Mouse (Mus musculus) ES-Bruce4 (cell line): ENCODE measurements around the gene Tmem143. TPM values are rescaled to one million over a fixed set of nuclear protein-coding genes. Genes with fewer than 3 reads are reported as not detected.

Experiments
- H3K27ac ChIP-seq: 2 replicates; pipeline ENCODE4 v1.5.1; 2012; ENCODE audit warnings: low read length, inconsistent platforms; ENCODE audit not compliant: insufficient read depth
- H3K27me3 ChIP-seq: 2 replicates; pipeline ENCODE4 v1.6.1; 2012; ENCODE audit warnings: mild to moderate bottlenecking, low read length, inconsistent platforms; ENCODE audit not compliant: control insufficient read depth, poor library complexity, insufficient read depth, severe bottlenecking
- H3K36me3 ChIP-seq: 2 replicates; pipeline ENCODE4 v1.6.1; 2012; ENCODE audit warnings: inconsistent platforms, mild to moderate bottlenecking, low read length, moderate library complexity; ENCODE audit not compliant: control insufficient read depth, poor library complexity, insufficient read depth, severe bottlenecking
- H3K4me1 ChIP-seq: one replicate; pipeline ENCODE4 v1.8.1; 2011; ENCODE audit warnings: low read length; ENCODE audit not compliant: control insufficient read depth, insufficient read depth
- H3K4me3 ChIP-seq: 2 replicates; pipeline ENCODE4 v1.5.1; 2011; ENCODE audit warnings: low read depth, mild to moderate bottlenecking, low read length
- H3K9ac ChIP-seq: 2 replicates; pipeline ENCODE4 v1.6.1; 2012; ENCODE audit warnings: low read depth, mild to moderate bottlenecking, inconsistent platforms; ENCODE audit not compliant: poor library complexity, severe bottlenecking
- H3K9me3 ChIP-seq: replicated peaks from 2 replicates; pipeline ENCODE4 v1.6.1; 2012; ENCODE audit warnings: mild to moderate bottlenecking, low read length, inconsistent platforms; ENCODE audit not compliant: control insufficient read depth, poor library complexity, insufficient read depth, severe bottlenecking
- CTCF ChIP-seq: IDR thresholded peaks from one replicate; pipeline ENCODE4 v1.8.1; 2011; ENCODE audit warnings: low read depth, low read length
- EP300 ChIP-seq: IDR thresholded peaks from 2 replicates; pipeline ENCODE4 v1.6.1; 2011; ENCODE audit warnings: low read depth, low read length; ENCODE audit not compliant: insufficient read depth
- POLR2A ChIP-seq: IDR thresholded peaks from one replicate; pipeline ENCODE4 v1.8.1; 2011; ENCODE audit warnings: low read length; ENCODE audit not compliant: insufficient read depth
- polyA plus RNA-seq: library from polyadenylated mRNA; stranded (reverse); fragments of >200 nt; gene quantifications from 2 replicates; pipeline ENCODE4 v1.2.4, GENCODE M21; 2011; ENCODE audit warnings: low read depth; ENCODE audit not compliant: missing spikeins, insufficient read depth, insufficient read length

The Tmem143 gene
- polyA plus RNA-seq, 1 experiment: 21.7 TPM

DNA sequence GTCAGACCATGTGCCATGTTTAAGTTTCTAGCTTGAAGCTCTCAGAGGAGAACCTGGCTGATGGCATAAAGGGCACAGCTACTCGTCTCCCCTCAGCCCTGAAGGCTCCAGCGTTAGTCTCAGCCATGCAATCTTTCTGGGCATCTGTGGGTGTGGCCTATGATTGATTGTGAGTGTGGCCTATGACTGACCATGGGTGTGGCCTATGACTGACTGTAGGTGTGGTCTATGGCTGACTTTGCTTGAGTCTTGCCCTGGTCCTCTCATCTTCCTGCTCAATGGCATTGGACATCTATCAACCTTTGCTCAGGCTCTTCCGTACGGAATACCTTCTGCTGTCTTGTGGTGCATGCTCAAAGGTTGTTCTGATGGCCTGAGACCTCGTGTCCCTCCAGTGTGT lies 4.8 kb downstream of the Tmem143 start:
- no peak for TF ChIP-seq CTCF
- no peak for TF ChIP-seq EP300
- Histone ChIP-seq H3K4me3 (no peak overlapping the region), H3K36me3 (no peaks in the 10 kb centered on the region), H3K9me3 (no peaks in the 10 kb centered on the region), H3K4me1 (no peaks in the 10 kb centered on the region), H3K27me3 (no peaks in the 10 kb centered on the region), H3K27ac (no peak overlapping the region), H3K9ac (no peak overlapping the region)

GRCm38 (mm10) chr7:45902481-45903002 lies 5.8 kb downstream of the Tmem143 start:
- no peaks in the 10 kb centered on the region for H3K9me3 ChIP-seq
- H3K27ac ChIP-seq: no peak overlapping the region
- H3K9ac ChIP-seq: no peak overlapping the region
- no peaks in the 10 kb centered on the region for H3K36me3 ChIP-seq
- H3K27me3 ChIP-seq: no peaks in the 10 kb centered on the region
- TF ChIP-seq POLR2A (no peak), EP300 (no peak), CTCF (no peak)
- no peak overlapping the region for H3K4me3 ChIP-seq
- H3K4me1 ChIP-seq: no peaks in the 10 kb centered on the region

GRCm38 (mm10) chr7:45906622-45907021 lies 9.9 kb downstream of the Tmem143 start:
- Histone ChIP-seq H3K27me3 (no peaks in the 10 kb centered on the region), H3K27ac (no peak overlapping the region), H3K4me1 (no peaks in the 10 kb centered on the region), H3K4me3 (no peak overlapping the region), H3K9me3 (no peaks in the 10 kb centered on the region), H3K36me3 (peaks cover 3% of the 10 kb centered on the region; the same call in 1 of the 2 replicates), H3K9ac (no peak overlapping the region)
- TF ChIP-seq POLR2A (no peak), EP300 (no peak), CTCF (no peak)

DNA sequence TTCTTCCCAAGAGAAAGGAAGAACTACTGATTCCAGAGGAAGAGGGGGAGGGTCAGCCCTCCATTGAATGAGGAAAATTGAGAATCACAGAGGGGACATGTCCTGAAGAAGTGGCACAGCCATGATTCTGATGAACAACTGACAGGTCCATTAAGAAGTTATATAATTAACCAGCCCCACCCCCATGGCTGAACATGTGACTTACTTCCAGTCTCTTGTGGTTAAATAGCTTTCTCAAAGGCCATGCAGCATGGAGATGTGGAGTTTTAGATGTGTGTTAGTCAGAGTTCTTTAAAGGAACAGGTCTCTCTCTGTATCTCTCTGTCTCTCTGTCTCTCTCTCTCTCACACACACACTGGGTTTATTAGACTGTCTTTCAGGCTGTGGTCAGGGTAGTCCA lies 11.6 kb downstream of the Tmem143 start:
- no peak overlapping the region for H3K9ac ChIP-seq
- peaks cover 3% of the 10 kb centered on the region; the same call in 1 of the 2 replicates for H3K36me3 ChIP-seq
- H3K27ac ChIP-seq: no peak overlapping the region
- no peaks in the 10 kb centered on the region for H3K9me3 ChIP-seq
- no peaks in the 10 kb centered on the region for H3K27me3 ChIP-seq
- no peaks in the 10 kb centered on the region for H3K4me1 ChIP-seq
- no peak overlapping the region for H3K4me3 ChIP-seq
- no peak for TF ChIP-seq POLR2A

GRCm38 (mm10) chr7:45909145-45909544 lies 12.4 kb downstream of the Tmem143 start:
- peaks cover 3% of the 10 kb centered on the region; the same call in 1 of the 2 replicates for H3K36me3 ChIP-seq
- H3K4me3 ChIP-seq: no peak overlapping the region
- H3K4me1 ChIP-seq: no peaks in the 10 kb centered on the region
- H3K9me3 ChIP-seq: no peaks in the 10 kb centered on the region
- H3K9ac ChIP-seq: no peak overlapping the region
- TF ChIP-seq CTCF (no peak), EP300 (no peak), POLR2A (no peak)
- H3K27me3 ChIP-seq: no peaks in the 10 kb centered on the region
- no peak overlapping the region for H3K27ac ChIP-seq

DNA sequence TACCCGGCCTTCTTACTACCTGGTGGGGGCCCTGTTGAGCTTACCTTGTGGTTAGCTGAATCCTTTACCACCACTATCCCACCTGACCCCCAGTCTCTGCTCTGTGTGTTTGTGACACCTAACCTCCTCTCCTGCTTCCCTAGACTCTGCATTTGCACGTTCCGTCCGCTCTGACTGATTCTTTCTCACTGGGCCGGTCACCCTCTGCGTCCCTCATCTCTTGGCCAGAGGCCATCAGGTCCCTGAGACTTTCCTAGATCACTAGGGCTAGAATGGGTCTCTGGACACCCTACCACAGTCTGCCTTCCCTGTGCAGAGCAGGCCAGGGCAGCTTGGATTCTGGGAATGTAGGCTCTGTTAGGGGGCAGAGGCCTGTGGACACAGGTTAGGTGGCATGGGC lies 17.3 kb downstream of the Tmem143 start:
- no peak overlapping the region for H3K4me3 ChIP-seq
- no peaks in the 10 kb centered on the region for H3K9me3 ChIP-seq
- no peak overlapping the region for H3K27ac ChIP-seq
- TF ChIP-seq EP300: no peak
- TF ChIP-seq POLR2A: no peak
- no peak for TF ChIP-seq CTCF
- no peaks in the 10 kb centered on the region for H3K36me3 ChIP-seq
- H3K4me1 ChIP-seq: no peaks in the 10 kb centered on the region
- no peaks in the 10 kb centered on the region for H3K27me3 ChIP-seq
- H3K9ac ChIP-seq: no peak overlapping the region
